Mouse (Mus musculus) G1E-ER4 (cell line): ENCODE results near the gene Nt5c2. TPM values are rescaled to one million over a fixed set of nuclear protein-coding genes. Genes with fewer than 3 reads are reported as not detected.

Experiments
- GATA1 ChIP-seq: IDR thresholded peaks from one replicate; pipeline ENCODE4 v1.8.0; 2012; ENCODE audit warnings: low read length, inconsistent platforms
- polyA plus RNA-seq: library from polyadenylated mRNA; stranded (reverse); fragments of >175 nt; gene quantifications from 2 replicates; pipeline ENCODE4 v1.2.3, GENCODE M21; 2012

Nt5c2 gene
- polyA plus RNA-seq, 1 experiment: 6.8 TPM

DNA sequence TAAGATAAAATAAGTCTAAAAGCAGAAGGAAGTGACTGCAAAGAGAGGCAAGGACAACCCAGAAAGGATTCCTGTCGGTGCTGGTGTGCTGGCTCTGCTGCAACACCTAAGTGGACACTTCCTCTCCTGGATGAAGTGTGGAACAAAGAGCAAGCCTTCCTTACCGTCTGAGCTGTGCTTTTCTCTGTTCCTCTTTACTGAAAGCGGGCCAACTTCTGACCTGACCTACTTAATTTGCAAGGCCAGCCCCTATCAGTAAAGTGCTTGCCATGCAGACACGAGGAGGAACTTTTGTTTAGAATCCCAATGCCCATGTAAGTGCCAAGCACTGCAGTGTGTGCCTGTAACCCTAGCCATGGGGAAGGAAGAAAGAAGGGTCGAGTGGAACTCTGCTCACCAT is 115.6 kb downstream of the Nt5c2 start:
- TF ChIP-seq GATA1: no peak

DNA sequence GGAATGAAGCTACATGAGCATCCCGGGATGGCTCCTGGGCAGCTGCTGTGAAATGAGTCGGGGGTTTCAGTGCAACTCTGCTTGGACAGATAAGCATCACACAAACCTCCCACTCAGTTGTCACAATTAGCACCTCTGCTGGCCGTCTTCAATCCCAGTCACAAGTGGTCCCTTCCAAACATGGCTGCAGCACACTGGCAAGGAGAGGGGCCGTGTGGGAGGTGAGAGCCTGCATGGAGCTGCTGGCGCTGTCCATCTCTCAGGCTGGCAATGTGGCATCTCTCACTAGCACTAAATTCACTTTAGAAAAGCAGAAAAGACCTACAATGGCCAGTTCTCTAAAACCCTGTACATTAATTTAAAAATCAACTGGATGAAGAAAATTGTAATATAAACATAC is 116.7 kb downstream of the Nt5c2 start:
- TF ChIP-seq GATA1: no peak

- no peak for TF ChIP-seq GATA1
These were observed 117.8 kb downstream of the Nt5c2 start for GRCm38 (mm10) chr19:46897135-46897534.

- no peak for TF ChIP-seq GATA1
These were observed 121.5 kb downstream of the Nt5c2 start for GRCm38 (mm10) chr19:46893484-46893883.

- no peak for TF ChIP-seq GATA1
These were observed 122.1 kb downstream of the Nt5c2 start for GRCm38 (mm10) chr19:46892856-46893255.

DNA sequence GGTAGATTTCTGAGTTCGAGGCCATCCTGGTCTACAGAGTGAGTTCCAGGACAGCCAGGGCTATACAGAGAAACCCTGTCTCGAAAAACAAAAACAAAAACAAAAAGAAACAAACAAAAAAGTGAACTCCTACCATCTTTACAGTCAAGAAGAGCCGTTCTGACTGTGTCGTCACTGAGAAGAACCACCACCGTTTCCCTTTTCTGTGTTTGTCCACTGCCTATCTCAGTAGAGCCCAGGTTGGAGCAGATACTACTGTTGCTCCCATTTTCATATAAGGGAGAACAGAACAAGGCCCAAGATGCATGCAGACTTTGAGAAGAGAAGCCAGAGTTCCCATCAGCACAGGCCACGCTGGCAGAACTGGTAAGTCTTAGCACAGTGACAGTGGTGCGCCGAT is 124.3 kb downstream of the Nt5c2 start:
- TF ChIP-seq GATA1: no peak

DNA sequence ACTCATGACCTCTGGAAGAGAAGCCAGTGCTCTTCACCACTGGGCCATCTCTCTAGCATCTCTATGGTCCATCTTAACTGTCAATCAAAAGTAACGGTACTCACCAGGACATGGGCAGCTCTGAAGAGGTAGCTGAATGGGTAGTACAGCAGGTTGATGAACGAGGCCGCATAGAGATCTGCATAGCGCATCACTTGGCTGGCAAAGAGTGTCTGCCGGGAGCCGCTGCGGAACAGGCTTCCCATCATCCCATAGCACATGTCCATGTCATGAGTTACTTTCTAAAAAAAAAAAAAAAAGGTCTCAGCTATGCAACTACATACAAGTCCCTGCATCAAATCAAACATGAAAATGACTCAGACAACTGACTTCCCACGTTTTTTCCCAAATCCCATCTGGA is 125.3 kb downstream of the Nt5c2 start:
- TF ChIP-seq GATA1: no peak

- peak; percentile 55 for TF ChIP-seq GATA1
These were observed 127.0 kb downstream of the Nt5c2 start for GRCm38 (mm10) chr19:46887811-46888527.

GRCm38 (mm10) chr19:46886826-46887225 is 128.1 kb downstream of the Nt5c2 start:
- TF ChIP-seq GATA1: no peak

DNA sequence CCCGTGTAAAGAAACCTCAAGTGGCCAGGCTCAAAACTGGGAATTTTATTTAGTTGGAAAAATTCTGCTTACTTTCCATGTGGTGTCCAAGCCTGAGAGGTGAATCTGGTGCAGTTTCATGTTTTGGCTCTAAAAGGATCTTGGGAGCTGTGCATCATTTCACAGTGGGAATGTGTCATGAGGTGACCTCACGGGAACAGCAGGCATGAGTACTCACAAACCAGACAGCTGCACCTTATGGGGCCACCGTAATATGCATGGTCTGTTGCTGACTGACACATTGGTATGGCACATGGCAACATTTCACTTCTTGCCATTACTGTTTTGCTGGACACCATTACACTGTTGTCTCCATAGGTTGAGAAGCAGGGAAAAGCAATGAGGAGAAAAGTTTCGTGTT is 129.6 kb downstream of the Nt5c2 start:
- TF ChIP-seq GATA1: no peak

DNA sequence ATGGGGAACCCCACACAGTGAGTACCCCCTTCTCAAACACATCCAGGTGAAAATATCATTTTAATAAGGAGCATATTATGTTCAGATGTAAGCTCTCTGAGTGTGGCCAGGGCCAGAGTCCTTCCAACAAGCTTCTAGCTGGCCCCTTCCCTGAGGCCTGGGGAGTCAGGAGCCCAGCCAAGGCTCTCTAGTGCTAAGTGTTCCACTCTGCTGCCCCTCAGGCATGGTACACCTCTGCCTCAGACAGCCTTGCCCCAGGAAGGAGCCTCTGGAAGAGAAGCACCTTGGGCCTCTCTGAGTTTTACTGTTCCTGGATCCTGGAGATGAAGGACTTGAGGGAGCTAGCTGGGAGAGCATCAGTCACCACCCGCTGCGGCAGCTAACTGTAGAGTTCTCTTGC is 135.1 kb downstream of the Nt5c2 start:
- TF ChIP-seq GATA1: no peak

GRCm38 (mm10) chr19:46878346-46878745 is 136.6 kb downstream of the Nt5c2 start:
- no peak for TF ChIP-seq GATA1

GRCm38 (mm10) chr19:46877886-46878285 is 137.1 kb downstream of the Nt5c2 start:
- TF ChIP-seq GATA1: no peak

DNA sequence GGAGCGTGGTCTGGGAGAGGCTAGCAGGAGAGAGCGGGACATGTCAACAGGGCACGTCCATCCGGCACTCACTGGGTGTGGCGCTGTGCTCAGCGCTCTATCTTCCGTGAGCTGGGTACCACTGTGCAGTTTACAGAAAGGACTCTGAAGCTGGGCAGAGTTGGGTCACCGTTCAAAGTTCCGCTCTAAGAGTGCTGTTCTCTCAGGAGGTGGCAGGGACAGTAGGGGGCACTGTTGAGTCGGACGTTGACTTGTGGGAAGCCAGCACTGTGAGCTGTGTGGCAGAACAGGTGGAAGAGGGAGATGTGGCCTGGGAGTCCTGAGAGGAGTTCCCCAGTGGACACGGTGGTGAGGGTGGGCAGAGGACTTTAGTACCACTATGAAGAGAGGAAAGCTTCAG is 139.2 kb downstream of the Nt5c2 start:
- TF ChIP-seq GATA1: no peak

DNA sequence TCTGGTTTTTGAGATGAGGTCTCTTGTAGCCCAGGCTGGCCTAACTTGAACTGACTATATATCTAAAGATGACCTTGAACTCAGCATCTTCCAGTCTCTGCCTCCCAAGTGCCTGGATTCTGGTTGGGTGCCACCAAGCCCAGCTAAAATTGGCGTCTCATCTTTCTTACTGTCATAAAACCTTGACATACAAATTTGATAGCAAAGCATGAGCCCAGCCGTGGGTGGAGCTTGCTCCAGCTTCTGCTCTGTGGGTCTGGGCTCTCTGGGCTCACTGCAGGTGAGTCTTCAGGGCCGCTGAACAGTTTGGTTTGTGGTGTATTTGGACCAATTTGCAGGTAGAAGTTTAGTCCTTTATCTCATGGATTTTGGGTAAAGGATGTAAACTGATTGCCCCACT is 141.0 kb downstream of the Nt5c2 start:
- TF ChIP-seq GATA1: no peak

- TF ChIP-seq GATA1: no peak
These were observed 143.3 kb downstream of the Nt5c2 start for GRCm38 (mm10) chr19:46871651-46872050.

GRCm38 (mm10) chr19:46871096-46871495 is 143.9 kb downstream of the Nt5c2 start:
- no peak for TF ChIP-seq GATA1

GRCm38 (mm10) chr19:46869526-46869925 is 145.4 kb downstream of the Nt5c2 start:
- no peak for TF ChIP-seq GATA1

GRCm38 (mm10) chr19:46869049-46869448 is 145.9 kb downstream of the Nt5c2 start:
- no peak for TF ChIP-seq GATA1
